Mouse (Mus musculus): ENCODE results near the gene Clstn2.

GRCm38 (mm10) chr9:97501416-97501815 is 531.6 kb downstream of the Clstn2 start:
- TF ChIP-seq POLR2A (IDR thresholded peaks at IDR 0.05; ENCODE audit: borderline replicate concordance, low read depth, low read length) (no peak), CTCF (IDR thresholded peaks at IDR 0.05; ENCODE audit: low read depth, low read length) (no peak)
